Mouse (Mus musculus) cortical plate, adult 2 months (tissue): ENCODE data around the gene Ebf3.

Experiments
- CTCF ChIP-seq: fragments of 200-500 bp; IDR thresholded peaks from 2 replicates; pipeline ENCODE4 v1.5.1; 2011; ENCODE audit warnings: mild to moderate bottlenecking, control low read depth, low read length; ENCODE audit not compliant: insufficient read depth; ENCODE audit errors: extremely low read depth
- POLR2A ChIP-seq: fragments of 200-500 bp; IDR thresholded peaks from 2 replicates; pipeline ENCODE4 v1.6.1; 2011; ENCODE audit warnings: mild to moderate bottlenecking, low read length, control low read depth; ENCODE audit not compliant: insufficient read depth; ENCODE audit errors: extremely low read depth

- no peak for TF ChIP-seq POLR2A
- TF ChIP-seq CTCF, result peak; percentile 19; the same call in 1 of the 2 replicates
Observed at GRCm38 (mm10) chr7:137321141-137321813, 7.0 kb upstream of the Ebf3 start.
